Mouse (Mus musculus) layer of hippocampus, postnatal 10 days (tissue): ENCODE results near the gene Tbce. TPM values are rescaled to one million over a fixed set of nuclear protein-coding genes. Genes with fewer than 3 reads are reported as not detected.
A peak's percentile ranks its signal among the peaks of the same experiment; 100 is the strongest.

Source experiments
- DNase-seq, 2 experiments: peaks; one replicate each; pipeline ENCODE4 v3.0.0; 2021; ENCODE audit warnings: low spot score in 2 of 2
- long read RNA-seq: library from polyadenylated mRNA; stranded (forward); transcript quantifications from one replicate; pipeline ENCODE4 v2.0.0, GENCODE M21; 2023
- total RNA-seq, 2 experiments: library from RNA; stranded (reverse); gene quantifications; 2 replicates each; pipeline ENCODE4 v1.2.3; 2021

The Tbce gene
- total RNA-seq = 10 to 100 TPM; 67.2 to 83.9 TPM
- long read RNA-seq, transcript Tbce-201 (17 exons, 1,844 nt) = major isoform, 18 of 35 reads
- long read RNA-seq, partial matches to known transcripts = 1 of 35 reads
- long read RNA-seq, other reads (novel, unspliced or antisense) = 11 of 35 reads

- peak; percentile 93 to 94 for DNase-seq
Measured at GRCm38 (mm10) chr13:14039292-14039965, at the start of gene Tbce. Tbce (minus strand) TSS chr13:14039638.

- no peak for DNase-seq
Measured at GRCm38 (mm10) chr13:14088669-14089068, 49.2 kb upstream of the Tbce start.

GRCm38 (mm10) chr13:14075326-14075725, 35.9 kb upstream of the Tbce start:
- DNase-seq = no peak

DNA sequence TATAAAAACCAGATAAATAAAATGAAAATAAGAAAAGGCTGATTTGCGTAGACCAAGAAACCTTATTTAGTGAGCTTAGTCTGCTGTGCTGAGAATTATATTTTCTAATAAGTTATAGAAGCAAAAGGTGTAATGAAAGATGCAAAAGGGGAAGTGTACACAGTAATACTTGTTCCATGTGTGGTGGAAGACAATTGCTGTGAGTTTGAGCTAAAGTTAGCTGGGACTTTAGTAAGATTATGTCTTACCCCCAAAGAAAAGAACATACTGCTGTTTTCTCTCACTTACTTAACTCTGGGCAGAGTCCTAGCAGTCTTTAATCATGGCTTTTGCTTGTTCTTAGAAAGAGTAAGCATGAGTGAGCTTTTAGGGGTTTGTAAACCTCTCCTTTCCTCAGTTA, 34.9 kb upstream of the Tbce start:
- no peak for DNase-seq

- no peak for DNase-seq
Measured at GRCm38 (mm10) chr13:14069291-14069690, 29.9 kb upstream of the Tbce start.

DNA sequence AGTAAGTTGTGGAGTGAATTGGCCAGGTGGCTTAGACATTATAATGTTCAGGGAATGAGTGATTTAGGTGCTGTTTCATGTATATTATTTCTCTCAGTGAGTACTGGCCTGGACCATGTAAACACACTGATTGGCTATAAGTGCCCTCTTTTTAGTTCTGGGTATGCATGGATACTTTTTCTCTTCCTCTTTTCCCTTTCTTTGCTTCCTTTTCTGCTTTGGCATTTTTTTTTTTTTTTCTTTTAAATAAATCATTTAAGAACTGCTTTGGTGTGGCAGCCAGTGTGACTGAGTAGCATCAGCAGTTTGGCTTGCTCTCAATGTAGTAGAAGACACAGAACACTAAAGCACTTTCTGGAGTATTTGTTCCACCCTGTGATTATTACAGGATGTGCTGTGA, 28.6 kb upstream of the Tbce start:
- no peak for DNase-seq

DNA sequence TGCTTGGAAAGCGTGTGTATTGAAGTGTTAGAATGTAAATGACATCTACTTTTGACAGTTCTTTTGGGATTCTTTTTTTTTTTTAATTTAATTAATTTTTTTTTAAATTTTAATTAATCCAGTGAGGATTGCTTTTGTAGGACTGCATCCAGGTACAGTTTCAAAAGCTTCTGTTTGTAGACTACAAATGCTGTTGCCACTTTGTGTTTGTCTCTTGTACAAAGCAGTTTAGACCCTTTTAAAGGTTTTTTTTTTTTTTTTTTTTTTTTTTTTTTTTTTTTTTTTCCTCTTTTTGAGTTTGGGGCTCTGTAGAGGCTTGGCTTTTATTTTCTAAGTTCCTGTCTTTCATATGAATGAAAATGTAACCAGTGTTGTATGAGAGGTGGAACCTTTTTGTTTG, 26.3 kb upstream of the Tbce start:
- DNase-seq = no peak

- DNase-seq = no peak
Measured at GRCm38 (mm10) chr13:14065028-14065380, 25.6 kb upstream of the Tbce start.

DNA sequence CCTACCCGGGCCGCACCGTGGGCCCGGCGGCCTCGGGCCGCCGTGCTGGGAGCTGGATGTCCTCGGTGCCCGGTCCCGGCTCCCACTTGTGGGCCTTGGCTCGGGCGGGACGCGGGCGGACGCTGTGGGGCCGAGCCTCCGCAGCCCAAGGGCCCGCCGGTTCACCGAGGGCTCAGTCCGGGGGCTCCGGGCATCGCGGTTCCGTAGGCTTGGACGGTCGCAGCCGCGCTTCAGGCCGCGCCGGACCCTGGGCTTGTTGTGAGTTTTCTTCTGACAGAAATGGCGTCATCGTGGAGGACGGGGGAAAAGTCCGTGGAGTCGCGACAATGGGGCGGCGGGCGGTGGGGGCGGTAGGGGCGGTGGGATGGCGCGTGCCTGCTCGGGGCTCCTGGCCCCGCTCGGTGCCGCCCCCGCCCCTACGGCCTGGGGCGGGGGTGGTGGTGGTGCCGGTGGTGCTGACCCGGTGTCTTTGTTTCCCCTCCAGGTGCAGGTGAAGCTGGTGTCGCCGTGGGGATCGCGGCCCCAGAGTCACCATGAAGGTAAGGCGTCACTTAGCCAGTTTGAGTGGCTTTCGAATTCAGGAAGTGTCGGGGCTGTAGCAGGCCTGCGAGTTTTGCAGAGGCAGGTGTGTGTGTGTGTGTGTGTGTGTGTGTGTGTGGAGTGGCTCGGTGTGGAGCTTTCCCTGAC, 25.0 kb upstream of the Tbce start:
- DNase-seq = peak; percentile 37 to 55

DNA sequence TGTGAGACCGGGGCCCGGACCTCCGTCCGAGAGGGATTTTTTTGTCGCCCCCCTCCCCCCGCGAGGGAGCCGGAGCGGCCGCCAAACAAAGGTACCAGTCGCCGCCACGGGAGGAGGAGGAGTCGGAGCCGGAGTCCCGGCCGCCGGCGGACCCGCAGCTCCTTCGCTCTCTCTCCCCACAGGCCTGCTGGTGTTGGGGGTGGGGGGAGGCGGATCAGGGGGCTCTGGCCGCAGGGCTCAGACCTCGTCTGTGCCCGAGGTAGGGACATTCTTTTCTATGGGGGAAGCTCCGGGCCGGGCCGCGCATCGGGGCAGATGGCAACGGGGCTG, 24.5 kb upstream of the Tbce start:
- DNase-seq = no peak

- DNase-seq = peak; percentile 91 to 94
Measured at GRCm38 (mm10) chr13:14063013-14063941, 23.8 kb upstream of the Tbce start, which contains the start of the genes Arid4b and Ggps1. Arid4b (plus strand) TSS chr13:14063232. Ggps1 (minus strand) TSS chr13:14063488.

DNA sequence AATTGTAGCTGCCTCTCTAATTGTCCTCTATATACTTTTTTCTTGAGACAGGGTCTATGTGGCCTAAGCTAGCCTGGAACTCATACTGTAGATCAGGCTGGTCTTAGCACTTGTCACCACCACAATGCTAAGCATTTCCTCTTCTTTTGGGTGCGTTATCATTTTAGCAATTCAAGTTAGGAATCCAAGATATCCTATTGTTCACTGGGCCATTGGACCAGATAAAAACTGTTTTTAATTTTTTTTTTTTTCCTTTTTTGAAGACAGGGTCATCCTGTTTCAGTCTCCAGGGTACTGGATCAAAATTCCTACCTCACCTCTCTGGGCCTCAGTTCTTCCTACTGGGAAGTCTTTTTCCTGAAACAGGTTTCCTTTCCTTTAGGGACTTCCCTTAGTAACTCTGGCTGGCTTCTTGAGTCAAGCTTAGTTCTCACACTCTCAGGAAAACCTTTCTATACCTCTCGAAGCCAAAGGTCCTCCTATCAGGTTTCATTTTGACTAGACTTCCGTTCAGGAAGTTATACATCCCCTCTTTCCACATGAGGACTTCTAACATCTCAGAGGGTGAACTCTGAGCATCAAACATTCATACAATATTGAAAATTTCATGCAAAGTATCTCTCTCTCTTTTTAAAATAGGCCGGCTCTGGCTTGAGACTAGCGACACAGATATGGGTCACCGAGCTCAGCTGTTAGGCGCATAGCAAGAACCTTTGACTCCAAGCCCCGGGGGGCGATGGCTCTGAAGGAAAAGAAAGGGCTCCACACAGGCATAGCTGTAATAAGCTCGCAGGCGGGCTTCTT, 23.0 kb upstream of the Tbce start:
- no peak for DNase-seq

DNA sequence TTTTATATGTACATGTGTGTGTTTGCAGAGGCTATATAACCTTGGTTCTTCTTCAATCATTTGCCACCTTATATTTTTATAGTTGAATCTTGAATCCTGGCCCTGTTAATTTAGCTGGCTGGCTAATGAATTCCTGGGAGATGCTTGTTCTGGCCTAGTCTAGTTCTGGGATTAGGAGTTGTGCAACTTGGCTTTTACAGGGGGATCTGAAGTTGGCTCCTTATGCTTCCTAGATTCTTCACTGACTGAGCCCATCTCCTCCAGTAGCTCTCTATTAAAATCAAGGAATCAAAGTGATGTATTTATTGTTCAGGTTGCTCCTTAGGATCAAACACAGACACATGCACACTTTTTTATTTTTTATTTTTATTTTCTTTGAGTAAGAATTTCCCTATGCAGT, 20.1 kb upstream of the Tbce start:
- no peak for DNase-seq

DNA sequence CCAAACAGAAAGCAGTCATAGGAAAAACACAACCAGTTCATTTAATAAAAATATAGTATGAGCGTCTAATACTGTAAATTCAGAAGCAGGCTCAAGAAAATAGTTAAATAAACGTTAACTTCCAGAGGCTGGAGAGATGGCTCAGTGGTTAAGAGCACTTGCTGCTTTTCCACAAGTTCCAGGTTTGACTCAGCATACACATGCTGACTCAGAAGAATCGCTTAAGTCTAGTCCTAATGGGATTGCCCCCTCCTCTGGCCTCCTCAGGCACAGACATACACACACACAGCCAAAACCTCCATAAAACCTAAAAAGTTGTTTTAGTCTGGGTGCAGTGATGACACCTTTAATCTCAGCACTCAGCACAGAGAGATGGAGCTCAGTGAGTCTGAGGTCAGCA, 17.4 kb upstream of the Tbce start:
- no peak for DNase-seq

- DNase-seq = no peak
Measured at GRCm38 (mm10) chr13:14049878-14050277, 10.4 kb upstream of the Tbce start.

GRCm38 (mm10) chr13:14044521-14044920, 5.1 kb upstream of the Tbce start:
- no peak for DNase-seq

GRCm38 (mm10) chr13:14043851-14044250, 4.4 kb upstream of the Tbce start:
- no peak for DNase-seq

GRCm38 (mm10) chr13:14040186-14040585, 748 bp upstream of the Tbce start:
- no peak for DNase-seq

DNA sequence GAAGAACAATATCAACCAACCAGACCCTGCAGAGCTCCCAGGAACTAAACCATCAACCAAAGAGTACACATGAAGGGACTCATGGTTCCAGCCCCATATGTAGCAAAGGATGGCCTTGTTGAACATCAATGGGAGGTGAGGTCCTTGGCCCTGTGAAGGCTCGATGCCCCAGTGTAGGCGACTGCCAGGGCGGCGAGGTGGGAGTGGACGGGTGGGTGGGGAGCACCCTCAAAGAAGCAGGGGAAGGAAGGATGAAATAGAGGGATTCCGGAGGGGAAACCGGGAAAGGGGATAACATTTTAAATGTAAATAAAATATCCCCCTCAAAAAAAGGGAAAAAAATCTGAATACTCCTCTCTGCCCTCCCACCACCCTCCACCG, 537 bp downstream of the Tbce start:
- DNase-seq = no peak

GRCm38 (mm10) chr13:14035875-14036630, 3.4 kb downstream of the Tbce start:
- peak in 1 of 2 experiments; percentile 19 for DNase-seq
